Mouse (Mus musculus) intestine, embryonic 14.5 days (tissue): ENCODE measurements around the gene Cradd. TPM values are rescaled to one million over a fixed set of nuclear protein-coding genes. Genes with fewer than 3 reads are reported as not detected.

ENCODE experiments used
- ATAC-seq: fragments of 200-750 bp; cut with Nextera tagmentation; replicated peaks from 2 replicates; pipeline ENCODE4 v1.8.0; 2017; ENCODE audit warnings: low read depth, moderate number of reproducible peaks, moderate TSS enrichment, moderate library complexity; ENCODE audit not compliant: low FRiP score, low TSS enrichment
- DNase-seq: peaks from one replicate; pipeline ENCODE4 v3.0.0-alpha.2; 2018; ENCODE audit warnings: low spot score
- H3K27ac ChIP-seq: fragments of 300-500 bp; sonication (generic); 2 replicates; pipeline ENCODE4 v1.5.1; 2014; ENCODE audit warnings: low read depth, mild to moderate bottlenecking, control low read depth
- H3K27me3 ChIP-seq: fragments of 300-500 bp; sonication (generic); replicated peaks from 2 replicates; pipeline ENCODE4 v1.6.1; 2014; ENCODE audit warnings: low read length, control low read depth; ENCODE audit not compliant: control insufficient read depth, insufficient read depth
- H3K36me3 ChIP-seq: fragments of 300-500 bp; sonication (generic); 2 replicates; pipeline ENCODE4 v1.6.1; 2014; ENCODE audit warnings: low read length, control low read depth; ENCODE audit not compliant: control insufficient read depth, insufficient read depth
- H3K4me1 ChIP-seq: fragments of 300-500 bp; sonication (generic); replicated peaks from 2 replicates; pipeline ENCODE4 v1.6.1; 2014; ENCODE audit warnings: low read length, control low read depth, mixed read lengths; ENCODE audit not compliant: control insufficient read depth, insufficient read depth
- H3K4me2 ChIP-seq: fragments of 300-500 bp; sonication (generic); 2 replicates; pipeline ENCODE4 v1.6.1; 2014; ENCODE audit warnings: low read length
- H3K4me3 ChIP-seq: fragments of 300-500 bp; sonication (generic); 2 replicates; pipeline ENCODE4 v1.5.1; 2014; ENCODE audit warnings: low read depth, low read length, control low read depth, mixed read lengths
- H3K9ac ChIP-seq: fragments of 300-500 bp; sonication (generic); 2 replicates; pipeline ENCODE4 v1.6.1; 2014; ENCODE audit warnings: mild to moderate bottlenecking, low read length
- H3K9me3 ChIP-seq: fragments of 300-500 bp; sonication (generic); 2 replicates; pipeline ENCODE4 v1.6.1; 2016; ENCODE audit warnings: low read length, control low read depth; ENCODE audit not compliant: control insufficient read depth
- WGBS: fragments of 180-500 bp; shearing (Covaris S2); extraction: QIAGEN DNeasy Blood & Tissue Kit; methylation state at CpG from one replicate; pipeline ENCODE4 v1.1.7; 2014; 5-methylcytosine and 5-hydroxymethylcytosine counted together
- polyA plus RNA-seq: library from polyadenylated mRNA; unstranded; fragments of >200 nt; fragmentation: Nextera tagmentation; extraction: Ambion mirVana; gene quantifications from 2 replicates; pipeline ENCODE4 v1.2.1, GENCODE M21; 2014

Gene Cradd
- polyA plus RNA-seq, 1 experiment from 2014 or later: 13.6 TPM

GRCm38 (mm10) chr10:95140191-95140590 is 183.7 kb downstream of the Cradd start:
- Histone ChIP-seq H3K9me3 (no peaks in the 10 kb centered on the region), H3K36me3 (no peaks in the 10 kb centered on the region), H3K4me2 (no peak overlapping the region), H3K27ac (no peak overlapping the region), H3K4me1 (peaks cover 24% of the 10 kb centered on the region), H3K9ac (no peak overlapping the region), H3K4me3 (no peak overlapping the region), H3K27me3 (no peaks in the 10 kb centered on the region)
- DNase-seq: no peak
- ATAC-seq: no peak

- WGBS: 79% methylated on average over 8 of the region's 8 CpGs
- ATAC-seq (no peak), DNase-seq (no peak)
- H3K27ac ChIP-seq: no peak overlapping the region
- H3K36me3 ChIP-seq: no peaks in the 10 kb centered on the region
- peaks cover 20% of the 10 kb centered on the region for H3K4me1 ChIP-seq
- H3K9ac ChIP-seq: no peak overlapping the region
- H3K4me2 ChIP-seq: no peak overlapping the region
- H3K4me3 ChIP-seq: no peak overlapping the region
- H3K9me3 ChIP-seq: no peaks in the 10 kb centered on the region
- H3K27me3 ChIP-seq: no peaks in the 10 kb centered on the region
Observed at GRCm38 (mm10) chr10:95139645-95140044, 184.3 kb downstream of the Cradd start.

DNA sequence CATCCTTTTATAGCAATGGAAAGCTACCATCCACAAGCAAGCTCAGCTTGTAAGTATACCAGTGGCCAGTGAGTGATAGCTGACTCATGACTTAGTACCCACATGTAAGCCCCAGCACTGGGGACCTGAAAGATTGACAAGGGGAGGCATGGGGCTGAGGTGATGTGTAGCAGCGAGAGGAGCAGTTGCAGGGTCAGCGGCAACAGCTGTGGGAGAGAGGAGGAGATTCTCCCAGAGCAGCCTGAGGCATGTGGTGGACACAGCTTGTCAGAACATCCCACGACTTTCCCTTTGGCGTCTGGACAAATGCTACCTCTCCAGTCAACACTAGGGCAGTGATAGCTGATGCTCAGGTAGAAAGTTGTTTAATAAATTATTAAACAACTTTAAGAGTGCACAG is 190.9 kb downstream of the Cradd start:
- no peak overlapping the region for H3K9ac ChIP-seq
- no peaks in the 10 kb centered on the region for H3K27me3 ChIP-seq
- no peak overlapping the region for H3K4me3 ChIP-seq
- DNase-seq: no peak
- H3K36me3 ChIP-seq: no peaks in the 10 kb centered on the region
- no peaks in the 10 kb centered on the region for H3K4me1 ChIP-seq
- no peak for ATAC-seq
- H3K9me3 ChIP-seq: no peaks in the 10 kb centered on the region
- 62% methylated on average over 4 of the region's 4 CpGs for WGBS
- H3K27ac ChIP-seq: no peak overlapping the region
- no peak overlapping the region for H3K4me2 ChIP-seq

Other genes with a start within 250 kb of the Cradd start
- gene Socs2, start 93.0 kb upstream of the Cradd start, polyA plus RNA-seq: 47.1 and 52.7 TPM in 2 replicates
- gene Mrpl42, start 177.8 kb upstream of the Cradd start, polyA plus RNA-seq: 380 and 384 TPM in 2 replicates
- gene Ube2n, start 191.0 kb upstream of the Cradd start, polyA plus RNA-seq: 319 and 330 TPM in 2 replicates
- 71.3 and 72.7 TPM in 2 replicates for gene Nudt4, start 240.0 kb upstream of the Cradd start, polyA plus RNA-seq